Mouse (Mus musculus) embryonic fibroblast, embryonic 13.5 days (primary cell): ENCODE data around the gene Prox2.

Experiments
- CTCF ChIP-seq: IDR thresholded peaks from 2 replicates; pipeline ENCODE4 v1.5.1; 2011; ENCODE audit warnings: mild to moderate bottlenecking, control low read depth, low read length, moderate library complexity, borderline replicate concordance; ENCODE audit not compliant: insufficient read depth
- POLR2A ChIP-seq: IDR thresholded peaks from 2 replicates; pipeline ENCODE4 v1.6.1; 2011; ENCODE audit warnings: low read depth, mild to moderate bottlenecking, control low read depth, low read length, moderate library complexity

DNA sequence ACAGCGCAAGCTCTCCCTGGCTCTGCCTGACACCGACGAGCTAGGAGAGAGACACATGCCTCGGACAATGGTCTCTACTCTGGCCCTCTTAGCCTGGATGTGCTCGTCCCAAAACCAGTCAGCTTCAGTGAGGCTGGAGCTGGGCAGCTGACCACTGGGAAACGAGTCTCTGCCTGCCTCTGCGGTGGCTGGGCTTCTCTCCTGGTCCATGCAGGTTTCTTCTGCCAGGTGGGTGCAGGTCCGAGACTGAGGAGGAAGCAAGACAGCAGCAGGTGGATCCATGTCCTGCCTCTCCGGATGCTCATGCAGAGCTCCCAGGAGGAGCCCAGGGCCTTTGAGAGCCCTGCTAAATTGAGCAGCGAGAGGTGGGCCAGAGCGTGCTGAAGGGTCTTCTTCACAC is 15.4 kb downstream of the Prox2 start:
- TF ChIP-seq CTCF (no peak), POLR2A (no peak)
